Mouse (Mus musculus): Measurements from ENCODE around the gene Scgb1b11. TPM values are rescaled to one million over a fixed set of nuclear protein-coding genes. Genes with fewer than 3 reads are reported as not detected.
"Not testable (repeated sequence)": the region's sequence is repeated elsewhere in the genome, so short reads cannot be mapped to it uniquely, and the experiment has no call there.

Gene Scgb1b11
- polyA plus RNA-seq (2011; ENCODE audit: insufficient read length, low read depth, missing spikeins), result not detected in 2 replicates

DNA sequence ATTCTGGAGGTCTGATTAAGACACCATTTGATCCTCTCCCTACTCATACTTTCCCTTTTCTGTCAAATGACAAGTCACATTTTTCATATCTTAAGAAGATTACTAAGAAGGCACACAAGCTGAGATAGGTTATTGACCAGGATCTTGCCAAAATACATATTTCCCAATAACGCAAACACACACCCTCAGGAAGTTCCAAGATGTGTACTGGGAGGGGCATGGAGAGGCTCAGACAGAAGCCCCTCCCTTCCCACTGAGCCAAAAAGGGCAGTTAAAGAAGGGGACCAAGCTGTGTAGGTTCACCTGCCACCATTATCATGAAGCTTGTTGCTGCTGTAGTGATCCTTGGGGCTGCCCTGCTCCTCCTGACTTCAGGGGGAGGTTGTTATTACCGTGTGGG is at the start of gene Scgb1b11:
TSS of gene Scgb1b11 (plus strand) at position 301 of the 400 bp plus-strand sequence.
- not testable (repeated sequence) for H3K4me1 ChIP-seq (ENCODE audit: control insufficient read depth, insufficient read depth, low read length); H3K27ac ChIP-seq (ENCODE audit: insufficient read depth, low read length); H3K4me3 ChIP-seq (ENCODE audit: insufficient read depth, low read length)

DNA sequence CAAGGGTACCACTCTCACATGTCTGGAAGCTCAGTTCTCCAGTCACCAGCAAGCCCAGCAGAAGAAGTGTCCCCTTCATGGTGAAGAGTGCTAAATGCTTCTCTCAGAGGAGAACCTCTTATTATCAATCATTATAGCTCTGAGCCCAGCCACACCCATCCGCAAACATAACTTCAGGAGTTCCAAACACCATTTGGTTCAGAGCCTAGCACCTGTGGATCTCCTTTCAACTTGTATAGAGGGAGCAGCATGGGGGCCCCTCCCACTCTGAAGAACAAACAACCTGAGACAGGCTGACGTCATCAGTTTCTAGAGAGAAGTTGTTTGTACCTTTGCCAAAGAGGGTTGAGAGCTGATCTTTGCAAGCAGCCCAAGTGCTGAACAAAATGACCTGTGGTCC is 11.6 kb upstream of the Scgb1b11 start, which contains the start of gene Scgb2b11:
TSS of gene Scgb2b11 (minus strand) at position 101 of the 400 bp plus-strand sequence.
- not testable (repeated sequence) for H3K4me3 ChIP-seq (ENCODE audit: insufficient read depth, low read length); H3K27ac ChIP-seq (ENCODE audit: insufficient read depth, low read length); H3K4me1 ChIP-seq (ENCODE audit: control insufficient read depth, insufficient read depth, low read length)

Other genes starting within 250 kb of the Scgb1b11 start
- not detected in 2 replicates for gene Scgb1b10, start 122.0 kb upstream of the Scgb1b11 start, polyA plus RNA-seq (2011; ENCODE audit: insufficient read length, low read depth, missing spikeins)
- not detected in 2 replicates for gene Scgb2b11, start 11.7 kb upstream of the Scgb1b11 start, polyA plus RNA-seq (2011; ENCODE audit: insufficient read length, low read depth, missing spikeins)
- gene Scgb2b12, start 104.4 kb downstream of the Scgb1b11 start, polyA plus RNA-seq (2011; ENCODE audit: insufficient read length, low read depth, missing spikeins), result not detected in 2 replicates
- gene Scgb1b12, start 111.3 kb downstream of the Scgb1b11 start, polyA plus RNA-seq (2011; ENCODE audit: insufficient read length, low read depth, missing spikeins), result not detected in 2 replicates
- gene Scgb1b29, start 218.7 kb downstream of the Scgb1b11 start, polyA plus RNA-seq (2011; ENCODE audit: insufficient read length, low read depth, missing spikeins), result not detected in 2 replicates

Data from embryonic fibroblast, embryonic 13.5 days (primary cell).